Mouse (Mus musculus) E14TG2a.4 (cell line): ENCODE data around the gene Shisa3.

Experiments used
- H3K27me3 ChIP-seq: 2 replicates; pipeline ENCODE4 v1.6.1; 2014; ENCODE audit warnings: low read length, control low read depth; ENCODE audit not compliant: insufficient read depth
- H3K36me3 ChIP-seq: 2 replicates; pipeline ENCODE4 v1.6.1; 2014; ENCODE audit warnings: low read length, control low read depth; ENCODE audit not compliant: insufficient read depth
- H3K4me1 ChIP-seq: replicated peaks from 2 replicates; pipeline ENCODE4 v1.6.1; 2014; ENCODE audit warnings: low read depth, low read length, control low read depth
- H3K4me3 ChIP-seq: replicated peaks from 2 replicates; pipeline ENCODE4 v1.5.1; 2014; ENCODE audit warnings: mild to moderate bottlenecking, low read length
- H3K9me3 ChIP-seq: 2 replicates; pipeline ENCODE4 v1.6.1; 2014; ENCODE audit warnings: low read length, control low read depth
- CTCF ChIP-seq: conservative IDR thresholded peaks from 2 replicates; pipeline ENCODE4 v1.5.1; 2014; ENCODE audit warnings: low read length
- NANOG ChIP-seq: IDR thresholded peaks from 2 replicates; pipeline ENCODE4 v1.6.1; 2014; ENCODE audit warnings: borderline replicate concordance, low read length, mixed read lengths
- POU5F1 ChIP-seq: IDR thresholded peaks from 2 replicates; pipeline ENCODE4 v1.6.1; 2014; ENCODE audit warnings: low read length, borderline replicate concordance

Shisa3 gene

GRCm38 (mm10) chr5:67646756-67647529, 39.3 kb downstream of the Shisa3 start:
- Histone ChIP-seq H3K9me3 (no peaks in the 10 kb centered on the region), H3K36me3 (peaks cover 6% of the 10 kb centered on the region; the same call in 1 of the 2 replicates), H3K27me3 (no peaks in the 10 kb centered on the region), H3K4me3 (no peak overlapping the region), H3K4me1 (peaks cover 10% of the 10 kb centered on the region)
- TF ChIP-seq CTCF (no peak), NANOG (no peak), POU5F1 (no peak)

GRCm38 (mm10) chr5:67647568-67647967, 39.9 kb downstream of the Shisa3 start:
- Histone ChIP-seq H3K9me3 (no peaks in the 10 kb centered on the region), H3K4me1 (peaks cover 13% of the 10 kb centered on the region), H3K4me3 (no peak overlapping the region), H3K36me3 (peaks cover 6% of the 10 kb centered on the region; the same call in 1 of the 2 replicates), H3K27me3 (no peaks in the 10 kb centered on the region)
- TF ChIP-seq POU5F1: no peak
- TF ChIP-seq CTCF: peak; percentile 38; the same call in 1 of the 2 replicates

GRCm38 (mm10) chr5:67649156-67649555, 41.5 kb downstream of the Shisa3 start:
- Histone ChIP-seq H3K36me3 (peaks cover 6% of the 10 kb centered on the region; the same call in 1 of the 2 replicates), H3K9me3 (no peaks in the 10 kb centered on the region), H3K27me3 (no peaks in the 10 kb centered on the region), H3K4me3 (no peak overlapping the region), H3K4me1 (peaks cover 13% of the 10 kb centered on the region)
- no peak for TF ChIP-seq POU5F1
- TF ChIP-seq NANOG: no peak
- TF ChIP-seq CTCF: no peak

GRCm38 (mm10) chr5:67650021-67650420, 42.3 kb downstream of the Shisa3 start:
- peaks cover 13% of the 10 kb centered on the region for H3K4me1 ChIP-seq
- no peak overlapping the region for H3K4me3 ChIP-seq
- TF ChIP-seq CTCF (no peak), POU5F1 (no peak), NANOG (no peak)
- no peaks in the 10 kb centered on the region for H3K27me3 ChIP-seq
- peaks cover under 1% of the 10 kb centered on the region; the same call in 1 of the 2 replicates for H3K36me3 ChIP-seq
- H3K9me3 ChIP-seq: no peaks in the 10 kb centered on the region

GRCm38 (mm10) chr5:67652468-67652867, 44.8 kb downstream of the Shisa3 start:
- TF ChIP-seq NANOG: no peak
- no peak for TF ChIP-seq POU5F1
- TF ChIP-seq CTCF: no peak
- Histone ChIP-seq H3K9me3 (no peaks in the 10 kb centered on the region), H3K27me3 (no peaks in the 10 kb centered on the region), H3K4me3 (no peak overlapping the region), H3K36me3 (no peaks in the 10 kb centered on the region), H3K4me1 (peaks cover 18% of the 10 kb centered on the region)

- Histone ChIP-seq H3K4me3 (no peak overlapping the region), H3K4me1 (peaks cover 18% of the 10 kb centered on the region), H3K36me3 (no peaks in the 10 kb centered on the region), H3K27me3 (no peaks in the 10 kb centered on the region), H3K9me3 (no peaks in the 10 kb centered on the region)
- no peak for TF ChIP-seq CTCF
- TF ChIP-seq NANOG: no peak
- TF ChIP-seq POU5F1: no peak
Measured at GRCm38 (mm10) chr5:67653543-67653942, 45.9 kb downstream of the Shisa3 start.

- no peak overlapping the region for H3K4me3 ChIP-seq
- H3K9me3 ChIP-seq: no peaks in the 10 kb centered on the region
- peaks cover 18% of the 10 kb centered on the region for H3K4me1 ChIP-seq
- H3K27me3 ChIP-seq: no peaks in the 10 kb centered on the region
- H3K36me3 ChIP-seq: no peaks in the 10 kb centered on the region
- TF ChIP-seq POU5F1 (no peak), CTCF (no peak), NANOG (no peak)
Measured at GRCm38 (mm10) chr5:67654572-67654971, 46.9 kb downstream of the Shisa3 start.

- Histone ChIP-seq H3K36me3 (no peaks in the 10 kb centered on the region), H3K27me3 (no peaks in the 10 kb centered on the region), H3K4me1 (peaks cover 18% of the 10 kb centered on the region), H3K4me3 (no peak overlapping the region), H3K9me3 (no peaks in the 10 kb centered on the region)
- TF ChIP-seq CTCF: no peak
- TF ChIP-seq POU5F1: no peak
Measured at GRCm38 (mm10) chr5:67655696-67656519, 48.2 kb downstream of the Shisa3 start.
